Mouse (Mus musculus): ENCODE measurements around the gene Tsga10.

DNA sequence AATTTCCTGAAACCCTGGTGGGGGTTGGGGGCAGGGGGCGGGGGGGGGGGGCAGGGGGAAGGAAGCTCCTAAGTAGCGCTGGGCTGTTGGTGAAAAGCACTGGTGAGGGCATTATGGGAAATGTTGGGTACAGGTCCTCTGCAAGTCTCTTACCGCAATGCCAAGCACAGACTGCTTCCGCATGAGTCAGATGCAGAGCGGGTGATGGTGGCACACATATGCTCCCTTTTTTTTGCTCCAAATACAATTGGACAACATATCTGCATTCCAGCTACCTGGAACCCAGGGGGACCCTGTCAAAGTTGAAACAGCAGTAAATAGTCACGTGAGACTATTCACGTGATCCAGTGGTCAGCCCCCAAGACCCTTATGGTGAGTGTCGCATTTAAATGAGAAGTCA is 139.0 kb downstream of the Tsga10 start:
- TF ChIP-seq CTCF (IDR thresholded peaks at IDR 0.05; ENCODE audit: low read depth, low read length) (no peak), POLR2A (IDR thresholded peaks at IDR 0.05; ENCODE audit: extremely low read depth, insufficient read depth, low read length) (no peak)

Data from liver, adult 2 months (tissue).